Mouse (Mus musculus) C2C12 (cell line): ENCODE measurements around the gene Enoph1. TPM values are rescaled to one million over a fixed set of nuclear protein-coding genes. Genes with fewer than 3 reads are reported as not detected.

ENCODE experiments used
- H3K27me3 ChIP-seq: one replicate; pipeline ENCODE4 v1.6.1; 2011; ENCODE audit not compliant: control insufficient read depth, insufficient read depth, insufficient read length
- H3K36me3 ChIP-seq: one replicate; pipeline ENCODE4 v1.6.1; 2011; ENCODE audit not compliant: control insufficient read depth, insufficient read depth
- H3K4me3 ChIP-seq: one replicate; pipeline ENCODE4 v1.5.1; 2011; ENCODE audit warnings: mild to moderate bottlenecking, control low read depth; ENCODE audit not compliant: poor library complexity, insufficient read depth, severe bottlenecking
- H3K79me2 ChIP-seq: one replicate; pipeline ENCODE4 v1.6.1; 2011; ENCODE audit not compliant: control insufficient read depth, insufficient read depth
- H3K79me3 ChIP-seq: one replicate; pipeline ENCODE4 v1.6.1; 2011; ENCODE audit warnings: low read depth, control low read depth
- H3ac ChIP-seq: one replicate; pipeline ENCODE3; 2011; ENCODE audit warnings: low read depth; ENCODE audit not compliant: control insufficient read depth, insufficient read length
- CEBPB ChIP-seq: IDR thresholded peaks from one replicate; pipeline ENCODE4 v1.6.1; 2011; ENCODE audit warnings: low read depth, mild to moderate bottlenecking, control low read depth, moderate library complexity
- CTCF ChIP-seq: IDR thresholded peaks from one replicate; pipeline ENCODE4 v1.5.1; 2011; ENCODE audit not compliant: control insufficient read depth, insufficient read depth, insufficient read length
- FOSL1 ChIP-seq: IDR thresholded peaks from one replicate; pipeline ENCODE4 v1.8.0; 2011; ENCODE audit warnings: mild to moderate bottlenecking, low read length; ENCODE audit not compliant: poor library complexity, insufficient read depth, severe bottlenecking
- MAX ChIP-seq: IDR thresholded peaks from one replicate; pipeline ENCODE4 v1.6.1; 2011; ENCODE audit warnings: mild to moderate bottlenecking, control low read depth
- MYOD1 ChIP-seq: IDR thresholded peaks from one replicate; pipeline ENCODE4 v1.6.1; 2011; ENCODE audit warnings: low read depth; ENCODE audit not compliant: control insufficient read depth, insufficient read length
- MYOG ChIP-seq: IDR thresholded peaks from one replicate; pipeline ENCODE4 v1.6.1; 2011; ENCODE audit not compliant: control insufficient read depth, insufficient read length; ENCODE audit errors: extremely low read depth
- USF1 ChIP-seq: IDR thresholded peaks from one replicate; pipeline ENCODE4 v1.6.1; 2011; ENCODE audit warnings: low read depth, mild to moderate bottlenecking, control low read depth, moderate library complexity
- polyA plus RNA-seq: library from polyadenylated mRNA; unstranded; fragments of >200 nt; fragmentation: generic; extraction: Trizol; gene quantifications from one replicate; pipeline ENCODE4 v1.2.1, GENCODE M21; 2012; ENCODE audit warnings: missing spikeins

The Enoph1 gene
- polyA plus RNA-seq, 1 experiment, result 35.3 TPM

DNA sequence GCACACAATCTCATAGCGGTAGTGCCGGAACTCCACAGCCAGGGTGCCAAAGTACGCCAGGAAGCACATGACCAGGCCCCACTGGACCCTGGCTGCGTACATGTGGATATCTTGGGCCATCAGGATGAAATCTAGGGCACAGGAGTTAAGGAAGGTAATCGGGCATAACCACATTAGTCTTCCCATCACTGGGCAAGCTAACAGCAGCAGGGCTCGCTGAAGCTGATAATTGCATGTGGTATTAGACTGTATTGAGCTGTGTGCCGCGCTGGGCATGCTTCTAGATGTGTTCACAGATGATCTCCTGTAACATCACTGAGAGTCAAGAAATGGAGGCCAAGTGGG, 40.1 kb downstream of the Enoph1 start:
- no peaks in the 10 kb centered on the region for H3K79me2 ChIP-seq
- TF ChIP-seq USF1 (no peak), MAX (no peak), FOSL1 (no peak), MYOG (no peak), MYOD1 (no peak), CTCF (no peak), CEBPB (no peak)
- H3K79me3 ChIP-seq, result no peaks in the 10 kb centered on the region
- no peak overlapping the region for H3ac ChIP-seq
- peaks cover 6% of the 10 kb centered on the region for H3K27me3 ChIP-seq
- H3K4me3 ChIP-seq, result no peak overlapping the region
- H3K36me3 ChIP-seq, result no peaks in the 10 kb centered on the region

DNA sequence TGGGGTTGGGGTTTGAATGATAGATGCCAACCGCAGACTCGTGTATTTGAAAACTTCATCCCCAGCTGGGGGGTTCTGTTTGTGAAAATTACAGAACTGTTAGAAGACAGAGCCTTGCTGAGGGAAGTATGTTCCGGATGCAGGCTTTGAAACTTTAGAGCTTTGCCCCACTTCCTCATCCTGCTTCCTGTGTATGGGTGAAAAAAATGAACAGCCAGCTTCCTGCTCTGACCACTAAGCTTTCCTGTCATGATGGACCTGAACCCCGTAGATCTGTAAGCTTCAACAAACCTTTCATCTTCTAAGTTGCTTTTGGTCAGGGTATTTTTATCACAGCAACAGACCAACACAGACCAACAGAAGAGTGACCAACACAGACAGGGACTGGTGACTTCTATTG, 42.2 kb downstream of the Enoph1 start:
- no peaks in the 10 kb centered on the region for H3K79me2 ChIP-seq
- no peak overlapping the region for H3ac ChIP-seq
- no peaks in the 10 kb centered on the region for H3K36me3 ChIP-seq
- no peaks in the 10 kb centered on the region for H3K79me3 ChIP-seq
- TF ChIP-seq MYOG, result no peak
- no peak for TF ChIP-seq FOSL1
- no peak for TF ChIP-seq CEBPB
- TF ChIP-seq MAX, result no peak
- no peak for TF ChIP-seq CTCF
- H3K4me3 ChIP-seq, result no peak overlapping the region
- H3K27me3 ChIP-seq, result peaks cover 6% of the 10 kb centered on the region

DNA sequence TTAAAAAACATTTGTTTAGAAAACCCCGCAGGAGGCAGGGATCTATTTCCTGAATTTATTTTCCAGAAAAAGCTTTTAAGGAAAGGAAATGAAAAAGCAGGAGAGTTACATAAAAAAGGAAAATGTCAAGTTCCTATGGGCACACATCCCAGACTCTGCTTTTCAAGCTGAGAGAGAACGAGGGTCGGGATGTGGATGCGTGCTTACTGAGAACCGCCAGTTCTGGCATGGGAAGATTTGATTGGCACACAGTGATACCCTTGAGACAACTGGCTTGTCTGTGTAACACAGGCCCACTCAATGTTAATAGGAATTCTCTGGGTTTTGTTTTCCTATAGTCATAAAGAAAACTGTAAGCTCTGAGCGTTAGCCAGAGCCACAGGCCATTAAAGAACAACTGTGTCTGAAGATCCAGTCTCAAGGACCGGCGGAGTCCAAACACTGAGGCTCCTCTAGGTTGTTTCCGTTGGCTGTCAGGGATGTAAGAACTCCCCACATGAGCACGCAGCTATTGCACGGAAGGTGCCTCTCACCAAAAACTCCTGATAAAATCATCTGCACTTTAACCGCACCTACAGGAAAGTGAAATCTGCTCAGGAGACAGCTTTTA, 44.3 kb downstream of the Enoph1 start:
- TF ChIP-seq USF1, result no peak
- TF ChIP-seq CTCF, result no peak
- no peak for TF ChIP-seq CEBPB
- TF ChIP-seq MAX, result no peak
- no peak for TF ChIP-seq MYOG
- TF ChIP-seq FOSL1, result no peak
- no peak for TF ChIP-seq MYOD1
- Histone ChIP-seq H3K79me3 (no peaks in the 10 kb centered on the region), H3ac (no peak overlapping the region), H3K27me3 (peaks cover 14% of the 10 kb centered on the region), H3K4me3 (no peak overlapping the region), H3K36me3 (no peaks in the 10 kb centered on the region), H3K79me2 (no peaks in the 10 kb centered on the region)

DNA sequence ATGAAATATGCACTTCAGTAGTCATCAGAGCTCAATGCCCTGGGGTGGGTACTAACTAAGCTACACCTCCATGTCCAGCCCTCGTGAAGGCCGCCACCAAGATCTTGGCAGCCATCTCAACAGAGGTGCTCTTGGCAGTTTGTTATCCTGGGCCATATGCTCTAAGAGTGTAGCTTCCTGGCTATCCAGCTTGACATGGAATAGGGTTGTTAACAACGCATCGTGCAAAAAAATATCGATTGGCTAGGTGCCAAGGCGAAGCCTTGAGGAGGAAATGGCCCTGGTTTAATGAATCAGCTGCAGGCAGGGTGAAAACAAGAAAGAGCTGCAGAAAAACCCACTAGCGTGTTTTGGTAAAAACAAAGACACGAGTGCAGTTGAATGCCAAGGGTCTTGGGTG, 45.3 kb downstream of the Enoph1 start:
- Histone ChIP-seq H3ac (no peak overlapping the region), H3K79me2 (no peaks in the 10 kb centered on the region)
- TF ChIP-seq CEBPB (no peak), USF1 (no peak), MYOD1 (no peak), CTCF (no peak), MAX (no peak), FOSL1 (no peak), MYOG (no peak)

DNA sequence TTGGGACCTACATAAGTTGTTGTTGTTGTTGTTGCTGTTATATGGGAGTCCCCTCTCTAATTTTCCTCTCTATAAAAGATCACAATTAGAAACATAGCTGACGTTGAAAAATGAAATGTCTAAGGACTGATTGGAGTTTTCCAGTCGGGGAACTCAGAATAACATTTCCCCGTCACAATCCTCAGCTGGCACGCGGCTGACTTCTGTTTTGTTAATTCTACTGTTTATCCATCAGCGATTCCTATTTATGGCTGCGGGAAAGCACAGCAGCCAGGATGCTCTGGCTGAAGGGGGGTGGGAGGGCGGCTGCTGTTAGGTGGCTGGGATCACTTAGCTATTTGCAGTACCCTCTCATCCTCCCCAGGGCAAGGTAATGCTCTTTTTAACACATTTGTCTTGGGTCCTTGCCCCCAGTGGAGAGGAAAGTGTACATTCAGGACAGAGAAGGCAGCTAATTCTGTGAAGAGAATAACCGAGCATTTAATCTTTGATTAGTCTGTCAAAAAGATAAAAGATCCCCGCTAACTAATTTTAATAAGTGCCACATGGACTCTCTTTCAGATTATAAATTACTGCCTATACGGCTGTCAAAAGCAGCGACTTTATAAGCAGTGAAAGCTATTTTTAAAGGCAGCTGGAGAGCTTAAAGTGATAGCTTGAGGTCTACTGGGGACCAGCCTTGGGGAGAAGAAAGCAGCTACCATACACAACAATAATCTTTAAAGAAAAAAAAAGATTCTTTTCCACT, 50.9 kb downstream of the Enoph1 start:
- TF ChIP-seq FOSL1 (no peak), CEBPB (no peak), USF1 (no peak), MYOD1 (no peak), CTCF (no peak), MAX (no peak), MYOG (no peak)
- Histone ChIP-seq H3K36me3 (no peaks in the 10 kb centered on the region), H3K79me2 (no peaks in the 10 kb centered on the region), H3K27me3 (peaks cover 30% of the 10 kb centered on the region), H3ac (no peak overlapping the region), H3K79me3 (no peaks in the 10 kb centered on the region), H3K4me3 (no peak overlapping the region)

More for the DNA sequence above, 45.3 kb downstream of the Enoph1 start:
- Histone ChIP-seq H3K36me3 (no peaks in the 10 kb centered on the region), H3K4me3 (no peak overlapping the region), H3K79me3 (no peaks in the 10 kb centered on the region), H3K27me3 (peaks cover 16% of the 10 kb centered on the region)

DNA sequence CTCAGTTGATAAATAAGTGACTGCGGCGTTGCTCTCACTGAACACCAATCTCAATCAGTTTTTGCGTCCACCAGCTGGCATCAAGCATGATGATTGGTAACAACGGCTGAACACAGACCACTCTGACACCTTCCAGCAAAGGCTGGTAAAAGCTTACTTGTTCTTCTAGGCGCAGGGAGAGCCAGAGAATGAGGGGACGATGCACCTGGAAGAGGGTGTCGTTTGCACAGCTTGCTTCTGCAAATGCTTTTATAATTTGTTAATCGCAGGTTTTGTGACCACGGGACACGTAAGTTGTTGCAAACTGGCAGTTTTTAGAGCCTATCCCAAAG, 51.4 kb downstream of the Enoph1 start:
- peaks cover 30% of the 10 kb centered on the region for H3K27me3 ChIP-seq
- H3K4me3 ChIP-seq, result no peak overlapping the region
- H3K79me2 ChIP-seq, result no peaks in the 10 kb centered on the region
- no peaks in the 10 kb centered on the region for H3K79me3 ChIP-seq
- H3ac ChIP-seq, result no peak overlapping the region
- no peaks in the 10 kb centered on the region for H3K36me3 ChIP-seq
- TF ChIP-seq MYOD1 (no peak), CEBPB (no peak), MAX (no peak), CTCF (no peak), MYOG (no peak), FOSL1 (no peak), USF1 (no peak)
